Mouse (Mus musculus) megakaryocyte, embryonic 14.5 days (primary cell): ENCODE data around the gene Ifna11. TPM values are rescaled to one million over a fixed set of nuclear protein-coding genes. Genes with fewer than 3 reads are reported as not detected.
"Not testable (repeated sequence)": the region's sequence is repeated elsewhere in the genome, so short reads cannot be mapped to it uniquely, and the experiment has no call there.

ENCODE experiments used
- H3K27me3 ChIP-seq: replicated peaks from 2 replicates; pipeline ENCODE3; 2012; ENCODE audit warnings: inconsistent platforms
- H3K36me3 ChIP-seq: replicated peaks from 2 replicates; pipeline ENCODE3; 2012; ENCODE audit warnings: low read length, inconsistent platforms, mixed read lengths
- H3K4me1 ChIP-seq: 2 replicates; pipeline ENCODE4 v1.6.1; 2012; ENCODE audit warnings: inconsistent platforms
- H3K4me3 ChIP-seq: replicated peaks from 2 replicates; pipeline ENCODE3; 2012; ENCODE audit warnings: moderate library complexity, mild to moderate bottlenecking, inconsistent platforms
- H3K9me3 ChIP-seq: 2 replicates; pipeline ENCODE4 v1.6.1; 2012; ENCODE audit warnings: inconsistent platforms
- FLI1 ChIP-seq: IDR thresholded peaks from 2 replicates; pipeline ENCODE4 v1.6.1; 2012; ENCODE audit warnings: low read length, inconsistent platforms, mixed read lengths
- GATA1 ChIP-seq: IDR thresholded peaks from 3 replicates; pipeline ENCODE4 v1.6.1; 2012; ENCODE audit warnings: mixed read lengths, low read length, inconsistent platforms, borderline replicate concordance
- polyA plus RNA-seq: library from polyadenylated mRNA; stranded (reverse); fragments of >175 nt; gene quantifications from 2 replicates; pipeline ENCODE4 v1.2.3, GENCODE M21; 2012; ENCODE audit warnings: low replicate concordance; ENCODE audit not compliant: insufficient read depth

Ifna11 gene
- polyA plus RNA-seq, 1 experiment, result not detected

GRCm38 (mm10) chr4:88815928-88816327 lies 3.8 kb upstream of the Ifna11 start, which contains the start of gene Ifna7:
TSS of gene Ifna7 (plus strand) at chr4:88816228.
- Histone ChIP-seq H3K27me3 (peaks cover 2% of the 10 kb centered on the region), H3K36me3 (no peaks in the 10 kb centered on the region), H3K4me3 (no peak within 1 kb of the TSS), H3K4me1 (no peaks in the 10 kb centered on the region), H3K9me3 (peaks cover 7% of the 10 kb centered on the region)
- TF ChIP-seq FLI1 (no peak), GATA1 (no peak)

- Histone ChIP-seq H3K27me3 (peaks cover 2% of the 10 kb centered on the region), H3K4me1 (0 out of 2 replicates have a peak, but pooled peaks cover 3% of the 10 kb centered on the region), H3K36me3 (no peaks in the 10 kb centered on the region), H3K9me3 (no peaks in the 10 kb centered on the region), H3K4me3 (no peak overlapping the region)
- TF ChIP-seq GATA1 (no peak), FLI1 (no peak)
Measured at GRCm38 (mm10) chr4:88822995-88823394, 3.2 kb downstream of the Ifna11 start.

DNA sequence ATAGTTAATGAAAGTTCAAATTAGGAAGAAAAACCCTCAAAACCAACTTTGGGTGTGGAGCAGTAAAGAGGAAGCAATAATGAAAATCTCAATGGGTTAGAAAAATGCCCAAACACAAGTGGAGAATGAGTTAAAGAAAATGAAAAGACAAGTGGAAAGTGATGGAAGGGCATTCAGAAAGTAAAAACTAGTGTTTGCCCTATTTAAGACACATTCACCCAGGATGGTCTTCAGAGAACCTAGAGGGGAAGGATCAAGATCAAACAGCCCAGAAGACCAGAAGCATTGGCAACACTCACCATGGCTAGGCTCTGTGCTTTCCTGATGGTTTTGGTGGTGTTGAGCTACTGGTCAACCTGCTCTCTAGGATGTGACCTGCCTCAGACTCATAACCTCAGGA lies 7.4 kb downstream of the Ifna11 start, which contains the start of gene Ifna6:
TSS of gene Ifna6 (plus strand) at position 301 of the 400 bp plus-strand sequence.
- H3K4me1 ChIP-seq, result peaks cover 13% of the 10 kb centered on the region
- H3K36me3 ChIP-seq, H3K27me3 ChIP-seq: not testable (repeated sequence)

GRCm38 (mm10) chr4:88830523-88830922 lies 10.8 kb downstream of the Ifna11 start:
- Histone ChIP-seq H3K27me3 (no peaks in the 10 kb centered on the region), H3K4me3 (no peak overlapping the region), H3K9me3 (no peaks in the 10 kb centered on the region), H3K4me1 (peaks cover 11% of the 10 kb centered on the region), H3K36me3 (no peaks in the 10 kb centered on the region)
- TF ChIP-seq GATA1 (no peak), FLI1 (no peak)

More for the DNA sequence above, 7.4 kb downstream of the Ifna11 start, which contains the start of gene Ifna6:
- not testable (repeated sequence) for H3K4me3 ChIP-seq, H3K9me3 ChIP-seq

- H3K4me1 ChIP-seq, H3K9me3 ChIP-seq, H3K27me3 ChIP-seq, H3K36me3 ChIP-seq, H3K4me3 ChIP-seq: not testable (repeated sequence)
Measured at GRCm38 (mm10) chr4:88835225-88835624, 15.5 kb downstream of the Ifna11 start, which contains the start of gene Ifna5. TSS of gene Ifna5 (plus strand) at chr4:88835525.

DNA sequence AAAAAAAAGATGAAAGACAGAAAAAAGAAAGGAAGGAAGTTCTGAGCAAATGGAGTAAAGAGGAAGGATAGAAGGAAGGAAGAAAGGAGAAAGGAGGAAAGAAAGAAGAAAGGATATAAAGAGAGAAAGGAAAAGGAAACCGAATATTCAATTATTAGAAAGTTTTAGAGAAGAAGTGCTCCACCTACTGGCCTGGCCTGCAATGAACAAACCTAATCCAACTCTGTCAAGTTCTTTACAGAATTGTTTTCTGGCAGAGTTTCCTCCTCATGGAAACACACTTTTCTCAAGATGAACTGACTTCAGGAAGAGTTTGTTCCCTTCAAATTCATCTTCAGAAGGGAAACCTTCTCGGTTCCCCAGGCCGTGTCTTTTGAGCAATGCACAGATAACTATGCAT lies 19.1 kb downstream of the Ifna11 start:
- Histone ChIP-seq H3K4me3 (no peak overlapping the region), H3K9me3 (no peaks in the 10 kb centered on the region), H3K36me3 (no peaks in the 10 kb centered on the region), H3K27me3 (peaks cover 7% of the 10 kb centered on the region), H3K4me1 (peaks cover 4% of the 10 kb centered on the region; the same call in 1 of the 2 replicates)
- TF ChIP-seq GATA1, result no peak
- TF ChIP-seq FLI1, result no peak

DNA sequence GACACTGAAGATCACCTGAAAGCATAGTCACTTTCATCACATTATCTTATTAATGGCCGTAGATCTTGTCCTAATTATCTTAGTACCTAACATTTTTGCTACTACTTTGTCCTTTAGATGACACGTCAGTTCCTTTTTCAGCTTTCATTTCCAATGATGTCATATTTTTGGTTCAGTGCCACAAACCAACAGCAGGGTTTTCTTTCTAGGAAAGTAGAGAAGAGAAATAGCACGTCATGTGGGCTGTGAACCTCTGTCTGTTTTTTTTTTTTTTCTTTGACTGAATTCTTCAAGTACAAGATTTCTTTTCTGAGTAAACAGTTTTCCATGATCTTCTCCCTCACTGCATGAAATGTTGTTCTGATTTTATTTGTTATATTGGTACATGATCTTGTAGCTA lies 20.3 kb downstream of the Ifna11 start:
- TF ChIP-seq GATA1 (no peak), FLI1 (no peak)
- Histone ChIP-seq H3K36me3 (no peaks in the 10 kb centered on the region), H3K27me3 (peaks cover 7% of the 10 kb centered on the region), H3K4me1 (peaks cover 4% of the 10 kb centered on the region; the same call in 1 of the 2 replicates), H3K4me3 (no peak overlapping the region), H3K9me3 (no peaks in the 10 kb centered on the region)

- no peak for TF ChIP-seq GATA1
- TF ChIP-seq FLI1, result no peak
- H3K4me1 ChIP-seq, result peaks cover 4% of the 10 kb centered on the region; the same call in 1 of the 2 replicates
- H3K36me3 ChIP-seq, result no peaks in the 10 kb centered on the region
- peaks cover 5% of the 10 kb centered on the region for H3K27me3 ChIP-seq
- H3K4me3 ChIP-seq, result no peak within 1 kb of the TSS
- H3K9me3 ChIP-seq, result no peaks in the 10 kb centered on the region
Measured at GRCm38 (mm10) chr4:88841438-88841911, 21.7 kb downstream of the Ifna11 start, which contains the start of gene Ifna4. TSS of gene Ifna4 (plus strand) at chr4:88841861.

DNA sequence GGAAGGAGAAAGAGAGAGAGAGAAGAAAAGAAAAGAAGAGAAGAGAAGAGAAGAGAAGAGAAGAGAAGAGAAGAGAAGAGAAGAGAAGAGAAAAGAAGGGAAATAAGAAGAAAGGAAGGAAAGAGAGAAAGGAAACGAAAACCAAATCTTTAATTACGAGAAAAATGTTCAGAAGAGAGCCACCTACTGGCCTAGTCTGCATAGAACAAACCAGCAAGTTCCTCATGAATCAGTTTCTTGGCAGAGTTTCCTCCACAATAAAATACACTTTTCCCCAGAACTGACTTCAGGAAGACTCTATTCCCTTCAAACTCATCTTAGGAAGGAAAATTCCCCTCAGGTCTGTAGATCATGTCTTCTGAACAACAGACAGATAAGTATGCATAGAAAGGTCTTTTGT lies 25.6 kb downstream of the Ifna11 start:
- Histone ChIP-seq H3K4me3 (no peak overlapping the region), H3K4me1 (peaks cover 4% of the 10 kb centered on the region; the same call in 1 of the 2 replicates), H3K9me3 (no peaks in the 10 kb centered on the region), H3K27me3 (peaks cover 8% of the 10 kb centered on the region), H3K36me3 (no peaks in the 10 kb centered on the region)
- no peak for TF ChIP-seq GATA1
- no peak for TF ChIP-seq FLI1

- no peak within 1 kb of the TSS for H3K4me3 ChIP-seq
- H3K9me3 ChIP-seq, result no peaks in the 10 kb centered on the region
- no peaks in the 10 kb centered on the region for H3K4me1 ChIP-seq
- no peaks in the 10 kb centered on the region for H3K36me3 ChIP-seq
- TF ChIP-seq GATA1 (no peak), FLI1 (no peak)
- H3K27me3 ChIP-seq, result peaks cover 8% of the 10 kb centered on the region
Measured at GRCm38 (mm10) chr4:88849698-88850097, 29.9 kb downstream of the Ifna11 start, which contains the start of gene Ifna1. TSS of gene Ifna1 (plus strand) at chr4:88850087.
